26 mouse cellular contexts compared by ENCODE assay signal in the genomic region with DNA sequence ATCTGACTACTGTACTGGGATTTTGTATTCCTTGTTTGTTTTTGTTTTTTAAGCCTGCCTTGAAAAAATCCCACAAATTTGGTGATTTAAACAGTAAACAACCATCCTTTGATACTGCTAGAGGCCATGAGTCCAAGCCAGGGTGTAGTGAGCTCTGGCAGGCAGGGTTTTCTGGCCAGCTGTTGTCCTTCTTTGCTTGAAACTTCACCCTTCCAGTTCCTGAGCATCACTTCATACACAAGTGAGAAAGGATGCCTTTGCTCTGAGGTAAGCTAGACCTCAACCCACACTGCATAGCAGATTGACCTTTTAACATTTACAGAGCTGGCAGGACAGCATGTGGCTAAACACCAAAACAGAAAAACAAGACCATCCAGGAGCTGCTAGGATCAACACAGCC. TPM values are rescaled to one million over a fixed set of nuclear protein-coding genes. Genes with fewer than 3 reads are reported as not detected.
DNase-seq lines count a peak whose midpoint lies in the region; ATAC-seq and TF ChIP-seq lines count a peak whose summit lies in the region.
"Had no signal": no experiment of that assay in that cellular context is flagged by ENCODE, and none has a peak within 500 bp of the region (broad histone marks: within the 10 kb centered on the region; RNA-seq: fewer than 3 reads in every experiment).

No protein-coding gene starts in this region.

- peak overlapping the region; percentile 12; the same call in 1 of the 2 replicates for H3K27ac ChIP-seq in heart, adult 2 months
- H3K27ac ChIP-seq in liver, embryonic 12.5 days, result peak overlapping the region; percentile 64
- peak overlapping the region; percentile 60 for H3K27ac ChIP-seq in liver, embryonic 15.5 days (replicated peaks)
- H3K27ac ChIP-seq: embryonic facial prominence, embryonic 10.5 days; embryonic facial prominence, embryonic 15.5 days; kidney, embryonic 15.5 days; macrophage had no signal

- H3K4me2 ChIP-seq in liver, embryonic 12.5 days, result peak overlapping the region; percentile 32
- peak overlapping the region; percentile 29 for H3K4me2 ChIP-seq in liver, embryonic 15.5 days
- H3K4me2 ChIP-seq: embryonic facial prominence, embryonic 15.5 days; kidney, embryonic 15.5 days; lung, embryonic 14.5 days had no signal

- intact Hi-C loops in heart, adult 2 months (cut with DNase I), result no loop called here

- no peak for DNase-seq in heart, adult 2 months
- DNase-seq in heart, postnatal 4 days, result no peak
- DNase-seq in liver, result no peak
- no peak for DNase-seq in cerebellum, postnatal 14 days
- no peak for DNase-seq in layer of hippocampus, postnatal 25 days (ENCODE audit: extremely low spot score in 1 of 2, low spot score in 1 of 2)
- DNase-seq: adrenal gland, postnatal 25 days; cerebellum, adult 11-12 months; cerebellum, adult 9-11 months; forebrain, postnatal 0 days; gastrocnemius, postnatal 25 days; kidney, adult 18-20 months; kidney, postnatal 36 days; left cerebral cortex, postnatal 4 days; lung, embryonic 14.5 days; midbrain, embryonic 14.5 days; thymus, postnatal 4 days had no signal

- H3K9ac ChIP-seq in heart, adult 2 months (ENCODE audit: low read depth, low read length), result no peak overlapping the region; the same call in 1 of the 2 replicates
- no peak overlapping the region; the same call in 1 of the 2 replicates for H3K9ac ChIP-seq in liver, embryonic 12.5 days
- no peak overlapping the region for H3K9ac ChIP-seq in liver, embryonic 15.5 days
- H3K9ac ChIP-seq: embryonic facial prominence, embryonic 15.5 days; forebrain, postnatal 0 days; kidney, embryonic 15.5 days; lung, embryonic 14.5 days had no signal

- no peak overlapping the region for H3K4me3 ChIP-seq in heart, adult 2 months
- no peak overlapping the region for H3K4me3 ChIP-seq in liver, embryonic 12.5 days
- no peak overlapping the region for H3K4me3 ChIP-seq in liver, embryonic 15.5 days (replicated peaks)
- H3K4me3 ChIP-seq: embryonic facial prominence, embryonic 10.5 days; embryonic facial prominence, embryonic 15.5 days; kidney, embryonic 15.5 days; layer of hippocampus, adult 2 months had no signal

- no peaks in the 10 kb centered on the region for H3K9me3 ChIP-seq in liver, embryonic 12.5 days (replicated peaks)
- H3K9me3 ChIP-seq in liver, embryonic 15.5 days (replicated peaks), result no peaks in the 10 kb centered on the region
- H3K9me3 ChIP-seq: embryonic facial prominence, embryonic 10.5 days; embryonic facial prominence, embryonic 15.5 days; kidney, embryonic 15.5 days had no signal

- no peaks in the 10 kb centered on the region for H3K27me3 ChIP-seq in heart, adult 2 months (ENCODE audit: control insufficient read depth, insufficient read depth, low read length)
- no peaks in the 10 kb centered on the region for H3K27me3 ChIP-seq in liver, embryonic 12.5 days (replicated peaks)
- no peaks in the 10 kb centered on the region for H3K27me3 ChIP-seq in liver, embryonic 15.5 days
- H3K27me3 ChIP-seq: embryonic facial prominence, embryonic 15.5 days; kidney, embryonic 15.5 days had no signal

- TF ChIP-seq EP300 in heart, adult 2 months (IDR thresholded peaks at IDR 0.05; ENCODE audit: insufficient read depth, low read depth, low read length), result no peak

- peaks cover 14% of the 10 kb centered on the region for H3K4me1 ChIP-seq in heart, adult 2 months (ENCODE audit: control insufficient read depth, insufficient read depth, low read length)
- H3K4me1 ChIP-seq in liver, embryonic 12.5 days, result peaks cover 25% of the 10 kb centered on the region
- H3K4me1 ChIP-seq in liver, embryonic 15.5 days (replicated peaks), result peaks cover 31% of the 10 kb centered on the region
- H3K4me1 ChIP-seq: embryonic facial prominence, embryonic 10.5 days; embryonic facial prominence, embryonic 15.5 days; kidney, embryonic 15.5 days had no signal

- TF ChIP-seq POLR2A in heart, adult 2 months (IDR thresholded peaks at IDR 0.05; ENCODE audit: insufficient read depth, low read depth, low read length), result no peak

- peaks cover 7% of the 10 kb centered on the region for H3K36me3 ChIP-seq in heart, adult 2 months (ENCODE audit: control insufficient read depth, insufficient read depth, low read length)
- H3K36me3 ChIP-seq in liver, embryonic 12.5 days, result peaks cover 9% of the 10 kb centered on the region; the same call in 1 of the 2 replicates
- H3K36me3 ChIP-seq in liver, embryonic 15.5 days (replicated peaks), result no peaks in the 10 kb centered on the region
- H3K36me3 ChIP-seq: embryonic facial prominence, embryonic 15.5 days; kidney, embryonic 15.5 days had no signal

- H3K79me2 ChIP-seq in heart, adult 2 months (replicated peaks; ENCODE audit: control insufficient read depth, insufficient read depth, low read length), result no peaks in the 10 kb centered on the region

- no peak for TF ChIP-seq CTCF in heart, adult 2 months (IDR thresholded peaks at IDR 0.05)

- ATAC-seq in liver, embryonic 12.5 days, result peak; percentile 36; the same call in 1 of the 2 replicates
- ATAC-seq in erythroblast, adult 5-6 weeks (replicated peaks; ENCODE audit: low FRiP score, poor library complexity, severe bottlenecking), result peak; percentile 50; the same call in 1 of the 2 replicates
- ATAC-seq in liver, embryonic 15.5 days (ENCODE audit: insufficient read depth), result no peak
- ATAC-seq: CD4-positive, CD25-positive, alpha-beta regulatory T cell, adult 4 months; forebrain, postnatal 0 days; hindbrain, embryonic 16.5 days had no signal

RNA-seq across cellular contexts. Expression of gene Limd1, which starts 9.4 kb away (rescaled TPM):
- total RNA-seq in heart, adult 2 months (2021), result 10 to 100 TPM; 33.7 to 48.9 TPM
- 34.6 and 50.0 TPM in 2 replicates for polyA plus RNA-seq in heart, adult 2 months (2012; rRNA removed)
- 10 to 100 TPM; 49.1 to 53.5 TPM for total RNA-seq in heart, postnatal 4 days (2021)
- 30.4 and 30.9 TPM in 2 replicates for polyA plus RNA-seq in liver, embryonic 12.5 days (2016; fragmentation: Nextera tagmentation; extraction: Ambion mirVana)
- total RNA-seq in erythroblast, adult 5-6 weeks (2015; ENCODE audit: low replicate concordance), result 10.7 and 19.2 TPM in 2 replicates
- 14.1 and 22.6 TPM in 2 replicates for total RNA-seq in erythroblast, adult 5-6 weeks (2017; ENCODE audit: low replicate concordance)
- polyA plus RNA-seq in liver, embryonic 15.5 days (2015; fragmentation: Nextera tagmentation; extraction: Ambion mirVana), result 22.8 and 23.2 TPM in 2 replicates
- total RNA-seq in layer of hippocampus, postnatal 25 days (2021), result 1 to 10 TPM; 6.4 to 6.5 TPM

Comparison
In these comparisons a context has a peak if more than half of its experiments do, and no peak if none do; other contexts are left out.
1. H3K27ac ChIP-seq: peak in every context shown above with its lines; median percentile 64 in liver, embryonic 12.5 days; 60 in liver, embryonic 15.5 days; 12 in heart, adult 2 months.